Mouse (Mus musculus) liver, postnatal 0 days (tissue): ENCODE data around the gene Il12b. TPM values are rescaled to one million over a fixed set of nuclear protein-coding genes. Genes with fewer than 3 reads are reported as not detected.

Experiments
- ATAC-seq: fragments of 200-750 bp; cut with Nextera tagmentation; 2 replicates; pipeline ENCODE4 v1.8.0; 2017; ENCODE audit warnings: mild to moderate bottlenecking, moderate library complexity
- DNase-seq: peaks from one replicate; pipeline ENCODE4 v3.0.0-alpha.2; 2016
- H3K27ac ChIP-seq: fragments of 300-500 bp; sonication (generic); 2 replicates; pipeline ENCODE4 v1.5.1; 2014; ENCODE audit warnings: antibody characterized with exemption, moderate library complexity, mild to moderate bottlenecking, low read depth
- H3K27me3 ChIP-seq: fragments of 300-500 bp; sonication (generic); 2 replicates; pipeline ENCODE4 v1.6.1; 2014; ENCODE audit warnings: low read length, control low read depth, mixed read lengths; ENCODE audit not compliant: insufficient read depth
- H3K36me3 ChIP-seq: fragments of 300-500 bp; sonication (generic); replicated peaks from 2 replicates; pipeline ENCODE4 v1.6.1; 2014; ENCODE audit warnings: mild to moderate bottlenecking, control low read depth, low read length, moderate library complexity, mixed read lengths; ENCODE audit not compliant: insufficient read depth
- H3K4me1 ChIP-seq: fragments of 300-500 bp; sonication (generic); 2 replicates; pipeline ENCODE4 v1.6.1; 2014; ENCODE audit warnings: antibody characterized with exemption, mild to moderate bottlenecking, control low read depth; ENCODE audit not compliant: insufficient read depth
- H3K4me2 ChIP-seq: fragments of 300-500 bp; sonication (generic); 2 replicates; pipeline ENCODE4 v1.6.1; 2014; ENCODE audit warnings: low read depth, mild to moderate bottlenecking, low read length, moderate library complexity, mixed read lengths
- H3K4me3 ChIP-seq: fragments of 300-500 bp; sonication (generic); 2 replicates; pipeline ENCODE4 v1.5.1; 2014; ENCODE audit warnings: low read depth, low read length
- H3K9ac ChIP-seq: fragments of 300-500 bp; sonication (generic); replicated peaks from 2 replicates; pipeline ENCODE4 v1.6.1; 2014; ENCODE audit warnings: mild to moderate bottlenecking, moderate library complexity
- H3K9me3 ChIP-seq: fragments of 300-500 bp; sonication (generic); 2 replicates; pipeline ENCODE4 v1.6.1; 2016; ENCODE audit warnings: mild to moderate bottlenecking, control low read depth, low read length, mixed read lengths
- CTCF ChIP-seq: sonication (generic); IDR thresholded peaks from 2 replicates; pipeline ENCODE4 v1.5.1; 2016; ENCODE audit warnings: antibody characterized with exemption, low read depth
- EP300 ChIP-seq: IDR thresholded peaks from 2 replicates; pipeline ENCODE4 v1.6.1; 2016; ENCODE audit warnings: antibody characterized with exemption, low read depth, mild to moderate bottlenecking
- WGBS: fragments of 180-500 bp; shearing (Covaris S2); extraction: QIAGEN DNeasy Blood & Tissue Kit; methylation state at CpG from one replicate; pipeline ENCODE4 v1.1.7; 2014; ENCODE audit not compliant: insufficient replicate concordance; 5-methylcytosine and 5-hydroxymethylcytosine counted together
- polyA plus RNA-seq: library from polyadenylated mRNA; unstranded; fragments of >200 nt; fragmentation: Nextera tagmentation; extraction: Ambion mirVana; gene quantifications from 2 replicates; pipeline ENCODE4 v1.2.1, GENCODE M21; 2015

Il12b gene
- polyA plus RNA-seq, 1 experiment from 2014 or later, result not detected

- DNase-seq (no peak), ATAC-seq (no peak)
- H3K4me2 ChIP-seq, result no peak overlapping the region
- no peak overlapping the region for H3K4me3 ChIP-seq
- no peak overlapping the region for H3K9ac ChIP-seq
- H3K27ac ChIP-seq, result no peak overlapping the region
- TF ChIP-seq CTCF (no peak), EP300 (no peak)
- H3K9me3 ChIP-seq, result no peaks in the 10 kb centered on the region
- H3K27me3 ChIP-seq, result 0 out of 2 replicates have a peak, but pooled peaks cover 2% of the 10 kb centered on the region
- no peaks in the 10 kb centered on the region for H3K4me1 ChIP-seq
- no peaks in the 10 kb centered on the region for H3K36me3 ChIP-seq
- WGBS, result 52% methylated on average over 10 of the region's 10 CpGs
Observed at GRCm38 (mm10) chr11:44422337-44423111, 22.7 kb downstream of the Il12b start.

- Histone ChIP-seq H3K9ac (no peak overlapping the region), H3K27me3 (0 out of 2 replicates have a peak, but pooled peaks cover 2% of the 10 kb centered on the region), H3K4me1 (no peaks in the 10 kb centered on the region), H3K4me2 (no peak overlapping the region), H3K9me3 (no peaks in the 10 kb centered on the region), H3K4me3 (no peak overlapping the region), H3K36me3 (no peaks in the 10 kb centered on the region), H3K27ac (no peak overlapping the region)
- ATAC-seq (no peak), DNase-seq (no peak)
- WGBS, result 50% methylated on average over 6 of the region's 6 CpGs
- TF ChIP-seq EP300 (no peak), CTCF (no peak)
Observed at GRCm38 (mm10) chr11:44423261-44423660, 23.4 kb downstream of the Il12b start.

DNA sequence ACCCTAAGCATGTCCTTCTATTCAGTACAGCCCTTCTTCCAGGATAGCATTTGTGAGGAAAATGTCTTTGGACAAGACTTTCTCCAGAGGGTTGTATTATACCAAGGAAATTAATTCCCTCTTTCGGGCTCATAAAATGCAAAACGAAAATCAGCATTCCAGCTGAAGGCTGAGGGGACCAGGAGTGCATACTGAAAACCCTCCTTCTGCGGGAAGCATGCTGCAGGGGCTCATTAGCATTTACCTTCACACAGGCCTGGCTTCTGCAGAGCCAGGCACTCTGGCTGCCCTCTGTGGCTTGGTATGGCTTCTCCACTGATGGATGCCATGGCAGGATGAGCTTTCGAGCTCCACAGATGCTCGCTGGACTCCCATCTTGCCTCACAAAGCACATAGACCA, 24.1 kb downstream of the Il12b start:
- no peak for ATAC-seq
- no peak overlapping the region for H3K4me2 ChIP-seq
- 67% methylated on average over 5 of the region's 5 CpGs for WGBS
- H3K36me3 ChIP-seq, result no peaks in the 10 kb centered on the region
- no peak overlapping the region for H3K4me3 ChIP-seq
- no peak overlapping the region for H3K27ac ChIP-seq
- TF ChIP-seq EP300 (no peak), CTCF (no peak)
- H3K27me3 ChIP-seq, result 0 out of 2 replicates have a peak, but pooled peaks cover 2% of the 10 kb centered on the region
- no peaks in the 10 kb centered on the region for H3K4me1 ChIP-seq
- no peaks in the 10 kb centered on the region for H3K9me3 ChIP-seq
- no peak overlapping the region for H3K9ac ChIP-seq
- no peak for DNase-seq

- no peak for TF ChIP-seq EP300
- no peak for TF ChIP-seq CTCF
- Histone ChIP-seq H3K36me3 (no peaks in the 10 kb centered on the region), H3K4me3 (no peak overlapping the region), H3K9me3 (no peaks in the 10 kb centered on the region), H3K9ac (no peak overlapping the region), H3K27ac (no peak overlapping the region), H3K4me2 (no peak overlapping the region), H3K4me1 (no peaks in the 10 kb centered on the region), H3K27me3 (0 out of 2 replicates have a peak, but pooled peaks cover 2% of the 10 kb centered on the region)
- ATAC-seq, result no peak
- DNase-seq, result no peak
- WGBS, result 73% methylated on average over 8 of the region's 8 CpGs
Observed at GRCm38 (mm10) chr11:44425006-44425405, 25.1 kb downstream of the Il12b start.

DNA sequence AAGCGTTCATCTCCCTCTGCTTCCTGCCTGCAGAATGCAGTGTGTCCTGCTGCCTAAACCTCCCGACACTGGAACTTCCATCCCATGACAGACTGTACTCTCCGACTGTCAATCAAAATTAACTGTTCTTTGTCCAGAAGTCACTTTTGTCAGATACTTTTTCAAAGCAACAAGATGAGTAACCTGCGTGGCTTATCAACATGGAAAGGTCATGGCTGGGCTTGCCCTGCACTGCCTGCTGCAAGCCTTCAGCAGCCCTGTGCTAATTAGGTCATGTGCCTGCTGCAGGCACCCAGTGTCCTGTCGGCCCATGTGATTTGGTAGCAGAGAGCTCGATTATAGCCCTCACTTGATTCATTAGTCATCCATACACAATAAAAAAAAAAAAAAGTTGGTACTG, 25.8 kb downstream of the Il12b start:
- H3K9me3 ChIP-seq, result no peaks in the 10 kb centered on the region
- no peak overlapping the region for H3K4me3 ChIP-seq
- no peaks in the 10 kb centered on the region for H3K4me1 ChIP-seq
- H3K4me2 ChIP-seq, result no peak overlapping the region
- no peak overlapping the region for H3K27ac ChIP-seq
- H3K27me3 ChIP-seq, result 0 out of 2 replicates have a peak, but pooled peaks cover under 1% of the 10 kb centered on the region
- DNase-seq (no peak), ATAC-seq (no peak)
- no peak overlapping the region for H3K9ac ChIP-seq
- no peaks in the 10 kb centered on the region for H3K36me3 ChIP-seq
- 70% methylated on average over 6 of the region's 6 CpGs for WGBS
- TF ChIP-seq EP300, result no peak
- no peak for TF ChIP-seq CTCF

DNA sequence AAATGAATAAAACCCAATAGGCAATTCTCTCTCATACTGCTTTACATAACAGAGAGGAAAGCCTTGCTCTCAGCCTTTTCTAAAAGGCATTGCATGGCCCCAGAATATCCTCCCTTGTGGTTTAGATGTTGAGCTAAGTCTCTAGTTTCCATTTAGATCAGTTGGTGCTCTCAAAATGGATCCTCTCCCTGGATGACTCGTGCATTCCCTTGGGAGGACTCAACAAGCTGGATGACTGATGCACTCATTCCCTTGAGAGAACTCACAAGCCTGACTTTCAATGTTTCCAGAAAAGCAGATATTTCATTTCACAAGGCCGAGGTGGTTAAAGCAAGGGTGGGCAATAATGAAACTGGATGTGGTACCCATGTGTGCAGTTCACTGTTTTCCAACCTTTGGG, 28.1 kb downstream of the Il12b start:
- H3K36me3 ChIP-seq, result no peaks in the 10 kb centered on the region
- no peak for TF ChIP-seq CTCF
- TF ChIP-seq EP300, result no peak
- 56% methylated on average over 2 of the region's 2 CpGs for WGBS

More for the DNA sequence above, 28.1 kb downstream of the Il12b start:
- H3K9me3 ChIP-seq, result no peaks in the 10 kb centered on the region
- H3K27me3 ChIP-seq, result no peaks in the 10 kb centered on the region
- H3K27ac ChIP-seq, result no peak overlapping the region
- no peak for ATAC-seq
- H3K4me3 ChIP-seq, result no peak overlapping the region
- no peak for DNase-seq
- H3K4me1 ChIP-seq, result no peaks in the 10 kb centered on the region
- no peak overlapping the region for H3K4me2 ChIP-seq
- no peak overlapping the region for H3K9ac ChIP-seq
